Mouse (Mus musculus): ENCODE data around the gene Snap23. TPM values are rescaled to one million over a fixed set of nuclear protein-coding genes. Genes with fewer than 3 reads are reported as not detected.
A peak's percentile ranks its signal among the peaks of the same experiment; 100 is the strongest.

Gene Snap23
- polyA plus RNA-seq, 2 experiments: 15.6 to 23.5 TPM

- Histone ChIP-seq H3K4me3 (ENCODE audit: insufficient read depth in 1 of 2, low read depth in 2 of 2, low read length in 2 of 2) (no peak overlapping the region), H3K4me1 (replicated peaks; ENCODE audit: control insufficient read depth in 2 of 2, insufficient read depth in 2 of 2, low read length in 1 of 2) (no peaks in the 10 kb centered on the region), H3K4me2 (ENCODE audit: low read depth) (no peak overlapping the region), H3K27ac (no peak overlapping the region), H3K27me3 (ENCODE audit: control insufficient read depth, insufficient read depth, low read length) (no peaks in the 10 kb centered on the region), H3K36me3 (replicated peaks; ENCODE audit: control insufficient read depth, insufficient read depth, low read depth) (peaks cover 31% of the 10 kb centered on the region), H3K9me3 (ENCODE audit: control insufficient read depth, low read length) (no peaks in the 10 kb centered on the region), H3K9ac (replicated peaks) (no peak overlapping the region)
- no peak for TF ChIP-seq EP300 (IDR thresholded peaks at IDR 0.05; ENCODE audit: low read depth)
- peak; percentile 59 for TF ChIP-seq CTCF (IDR thresholded peaks at IDR 0.05; ENCODE audit: low read depth)
- 96% methylated on average over 1 of the region's 1 CpGs for WGBS (ENCODE audit: insufficient replicate concordance)
- DNase-seq (ENCODE audit: low read depth in 3 of 3, low spot score in 3 of 3) (no peak), ATAC-seq (ENCODE audit: insufficient read depth) (no peak)
Observed at GRCm38 (mm10) chr2:120619538-120619937, 52.1 kb downstream of the Snap23 start.

- DNase-seq (ENCODE audit: low read depth in 3 of 3, low spot score in 3 of 3): no peak
Observed at GRCm38 (mm10) chr2:120622920-120623319, 55.4 kb downstream of the Snap23 start.

GRCm38 (mm10) chr2:120628076-120628865 is 60.8 kb downstream of the Snap23 start:
- DNase-seq (ENCODE audit: low read depth in 3 of 3, low spot score in 3 of 3) (no peak), ATAC-seq (ENCODE audit: insufficient read depth) (no peak)
- H3K9me3 ChIP-seq (ENCODE audit: control insufficient read depth, low read length): no peaks in the 10 kb centered on the region
- H3K4me3 ChIP-seq (ENCODE audit: insufficient read depth in 1 of 2, low read depth in 2 of 2, low read length in 2 of 2): peak overlapping the region; percentile 7 to 50; a peak in 3 of 4 replicates
- no peaks in the 10 kb centered on the region for H3K36me3 ChIP-seq (replicated peaks; ENCODE audit: control insufficient read depth, insufficient read depth, low read depth)
- peaks cover 17 to 22% of the 10 kb centered on the region in 2 experiments for H3K4me1 ChIP-seq (replicated peaks; ENCODE audit: control insufficient read depth in 2 of 2, insufficient read depth in 2 of 2, low read length in 1 of 2)
- H3K27me3 ChIP-seq (ENCODE audit: control insufficient read depth, insufficient read depth, low read length): peaks cover 12% of the 10 kb centered on the region
- peak overlapping the region; percentile 63 for H3K4me2 ChIP-seq (ENCODE audit: low read depth)
- H3K27ac ChIP-seq: no peak overlapping the region
- peak overlapping the region; percentile 45; the same call in 1 of the 2 replicates for H3K9ac ChIP-seq (replicated peaks)
- WGBS (ENCODE audit: insufficient replicate concordance): 27% methylated on average over 10 of the region's 10 CpGs
- TF ChIP-seq EP300 (IDR thresholded peaks at IDR 0.05; ENCODE audit: low read depth) (no peak), CTCF (IDR thresholded peaks at IDR 0.05; ENCODE audit: low read depth) (no peak)

More at GRCm38 (mm10) chr2:120622920-120623319, 55.4 kb downstream of the Snap23 start:
- H3K9ac ChIP-seq (replicated peaks): no peak overlapping the region
- no peaks in the 10 kb centered on the region for H3K9me3 ChIP-seq (ENCODE audit: control insufficient read depth, low read length)
- no peak overlapping the region for H3K4me3 ChIP-seq (ENCODE audit: insufficient read depth in 1 of 2, low read depth in 2 of 2, low read length in 2 of 2)
- ATAC-seq (ENCODE audit: insufficient read depth): no peak
- no peaks in the 10 kb centered on the region for H3K27me3 ChIP-seq (ENCODE audit: control insufficient read depth, insufficient read depth, low read length)
- no peak overlapping the region for H3K4me2 ChIP-seq (ENCODE audit: low read depth)
- TF ChIP-seq CTCF (IDR thresholded peaks at IDR 0.05; ENCODE audit: low read depth): no peak
- no peak for TF ChIP-seq EP300 (IDR thresholded peaks at IDR 0.05; ENCODE audit: low read depth)
- no peak overlapping the region for H3K27ac ChIP-seq
- H3K36me3 ChIP-seq (replicated peaks; ENCODE audit: control insufficient read depth, insufficient read depth, low read depth): peaks cover 15% of the 10 kb centered on the region
- H3K4me1 ChIP-seq (replicated peaks; ENCODE audit: control insufficient read depth in 2 of 2, insufficient read depth in 2 of 2, low read length in 1 of 2): no peaks in the 10 kb centered on the region

DNA sequence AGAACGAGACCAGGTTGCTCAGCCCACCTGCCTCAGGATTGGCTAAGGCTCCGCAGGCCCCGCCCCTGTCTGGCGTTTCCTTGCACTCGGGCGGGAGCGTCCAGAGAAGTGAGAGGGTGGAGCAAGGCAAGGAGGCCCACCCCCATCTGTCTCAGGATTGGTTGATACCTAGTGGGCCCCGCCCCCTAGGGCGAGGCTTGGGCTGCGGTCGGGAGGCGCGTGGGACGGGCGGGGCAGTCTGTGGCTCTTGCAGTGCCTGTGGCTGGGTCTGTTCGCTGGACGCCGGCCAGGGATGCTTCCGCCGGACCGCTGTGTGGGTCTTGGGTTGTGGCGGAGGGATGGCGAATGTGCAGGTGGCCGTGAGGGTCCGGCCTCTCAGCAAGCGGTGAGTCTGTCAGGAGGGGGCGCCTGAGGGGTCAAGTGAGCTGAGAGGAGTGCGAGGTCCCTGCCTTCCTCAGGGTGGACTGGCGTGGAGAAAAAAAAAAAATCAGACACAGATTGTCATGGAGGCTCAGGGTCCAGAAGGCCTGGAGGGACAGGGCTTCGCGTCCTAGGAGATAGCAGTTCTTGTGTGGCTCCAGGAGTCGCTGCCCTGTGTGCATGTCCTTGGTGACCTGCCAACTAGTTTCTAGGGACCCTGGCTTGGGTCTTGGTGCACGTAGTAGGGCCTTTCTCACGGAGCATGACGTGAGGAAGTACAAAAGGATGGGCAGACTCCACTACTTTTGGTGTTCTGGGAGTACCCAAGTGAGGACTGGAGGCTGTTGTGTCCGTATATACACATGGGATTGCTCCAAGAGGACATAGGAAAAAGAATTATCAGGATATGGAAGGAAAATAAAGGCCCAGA is 61.6 kb downstream of the Snap23 start, which contains the start of gene Stard9:
Gene Stard9, plus strand, starts transcription at position 236 of the 850 bp plus-strand sequence.
- Histone ChIP-seq H3K27ac (no peak within 1 kb of the TSS), H3K4me3 (ENCODE audit: insufficient read depth in 1 of 2, low read depth in 2 of 2, low read length in 2 of 2) (peak within 1 kb of the TSS; percentile 50 to 55), H3K4me2 (ENCODE audit: low read depth) (peak within 1 kb of the TSS; percentile 63), H3K9me3 (ENCODE audit: control insufficient read depth, low read length) (no peaks in the 10 kb centered on the region), H3K9ac (replicated peaks) (peak within 1 kb of the TSS; percentile 45; the same call in 1 of the 2 replicates), H3K27me3 (ENCODE audit: control insufficient read depth, insufficient read depth, low read length) (peaks cover 12% of the 10 kb centered on the region), H3K4me1 (replicated peaks; ENCODE audit: control insufficient read depth in 2 of 2, insufficient read depth in 2 of 2, low read length in 1 of 2) (peaks cover 17 to 22% of the 10 kb centered on the region in 2 experiments), H3K36me3 (replicated peaks; ENCODE audit: control insufficient read depth, insufficient read depth, low read depth) (no peaks in the 10 kb centered on the region)
- DNase-seq (ENCODE audit: low read depth in 3 of 3, low spot score in 3 of 3) (peak; percentile 98 to 99 (median 99)), ATAC-seq (ENCODE audit: insufficient read depth) (peak; percentile 99)
- WGBS (ENCODE audit: insufficient replicate concordance): 3% methylated on average over 34 of the region's 36 CpGs
- TF ChIP-seq CTCF (IDR thresholded peaks at IDR 0.05; ENCODE audit: low read depth) (no peak), EP300 (IDR thresholded peaks at IDR 0.05; ENCODE audit: low read depth) (no peak)

DNA sequence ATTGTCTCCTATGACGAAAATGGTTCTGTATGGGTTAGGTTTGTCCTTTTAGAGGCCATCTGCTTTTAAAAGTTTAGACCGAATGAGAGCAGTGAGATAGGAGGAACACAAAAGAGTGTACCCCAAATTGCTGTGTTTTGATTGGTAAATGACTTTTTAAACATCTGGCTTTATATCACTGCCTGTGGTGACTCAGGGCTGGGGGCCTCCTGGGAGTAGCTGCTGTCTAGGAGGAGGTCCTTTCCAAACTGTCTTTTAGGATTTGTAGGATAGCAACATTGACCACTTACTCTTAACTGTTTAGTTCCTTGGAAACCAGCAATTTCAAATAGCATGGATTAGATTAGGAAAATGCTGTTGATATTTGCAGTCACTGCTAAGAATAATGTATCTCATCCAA is 62.8 kb downstream of the Snap23 start:
- H3K4me3 ChIP-seq (ENCODE audit: insufficient read depth in 1 of 2, low read depth in 2 of 2, low read length in 2 of 2): no peak overlapping the region
- no peak overlapping the region for H3K4me2 ChIP-seq (ENCODE audit: low read depth)
- 66% methylated on average over 2 of the region's 2 CpGs for WGBS (ENCODE audit: insufficient replicate concordance)

More for the DNA sequence above, 62.8 kb downstream of the Snap23 start:
- Histone ChIP-seq H3K27ac (no peak overlapping the region), H3K9me3 (ENCODE audit: control insufficient read depth, low read length) (no peaks in the 10 kb centered on the region), H3K27me3 (ENCODE audit: control insufficient read depth, insufficient read depth, low read length) (peaks cover 12% of the 10 kb centered on the region), H3K4me1 (replicated peaks; ENCODE audit: control insufficient read depth in 2 of 2, insufficient read depth in 2 of 2, low read length in 1 of 2) (peaks cover 17 to 22% of the 10 kb centered on the region in 2 experiments), H3K9ac (replicated peaks) (no peak overlapping the region), H3K36me3 (replicated peaks; ENCODE audit: control insufficient read depth, insufficient read depth, low read depth) (no peaks in the 10 kb centered on the region)
- no peak for DNase-seq (ENCODE audit: low read depth in 3 of 3, low spot score in 3 of 3)
- TF ChIP-seq EP300 (IDR thresholded peaks at IDR 0.05; ENCODE audit: low read depth) (no peak), CTCF (IDR thresholded peaks at IDR 0.05; ENCODE audit: low read depth) (no peak)
- no peak for ATAC-seq (ENCODE audit: insufficient read depth)

Data from liver, embryonic 14.5 days (tissue).